Mouse (Mus musculus) megakaryocyte-erythroid progenitor cell, adult 5-6 weeks (primary cell): ENCODE measurements around the gene Slc12a3. TPM values are rescaled to one million over a fixed set of nuclear protein-coding genes. Genes with fewer than 3 reads are reported as not detected.

Experiments used
- ATAC-seq: replicated peaks from 2 replicates; pipeline ENCODE4 v1.8.0; 2016; ENCODE audit warnings: mild to moderate bottlenecking, inconsistent platforms; ENCODE audit not compliant: severe bottlenecking, poor library complexity, low FRiP score, low TSS enrichment
- total RNA-seq, 2 experiments: library from RNA; stranded (forward) in 1 of 2; stranded (reverse) in 1 of 2; fragments of 200-1000, 215-1000 nt in 1 of 2; fragments of >200 nt in 1 of 2; fragmentation: Nextera tagmentation in 1 of 2; gene quantifications; 2 replicates each; pipeline ENCODE4 v1.2.3; 2014 to 2017

Gene Slc12a3
- total RNA-seq, 2 experiments from 2014 or later: 1.8 TPM; not detected in 1

DNA sequence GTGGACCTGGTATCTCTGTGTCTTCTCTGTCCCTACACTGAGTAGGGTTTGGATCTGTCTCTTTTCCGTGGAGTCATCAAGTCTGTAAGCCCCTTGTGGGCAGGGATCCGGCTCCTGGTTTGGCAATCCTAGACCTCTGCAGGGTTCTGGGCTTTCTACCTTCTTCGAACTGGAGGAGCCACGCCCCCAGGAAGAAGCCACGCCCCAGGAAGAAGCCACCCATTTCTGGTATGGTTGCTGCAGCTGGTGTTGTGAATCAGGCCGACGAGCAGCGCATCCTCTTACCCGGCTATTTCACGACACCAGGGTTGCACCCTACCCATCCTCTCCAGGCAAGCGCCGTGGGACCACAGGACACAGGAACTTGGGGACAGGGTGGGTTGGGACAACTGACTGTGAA is 4.9 kb upstream of the Slc12a3 start:
- ATAC-seq: 0 out of 2 replicates have a peak, but pooled peaks have one; percentile 35

- no peak for ATAC-seq
Measured at GRCm38 (mm10) chr8:94326016-94326415, 3.0 kb upstream of the Slc12a3 start.

DNA sequence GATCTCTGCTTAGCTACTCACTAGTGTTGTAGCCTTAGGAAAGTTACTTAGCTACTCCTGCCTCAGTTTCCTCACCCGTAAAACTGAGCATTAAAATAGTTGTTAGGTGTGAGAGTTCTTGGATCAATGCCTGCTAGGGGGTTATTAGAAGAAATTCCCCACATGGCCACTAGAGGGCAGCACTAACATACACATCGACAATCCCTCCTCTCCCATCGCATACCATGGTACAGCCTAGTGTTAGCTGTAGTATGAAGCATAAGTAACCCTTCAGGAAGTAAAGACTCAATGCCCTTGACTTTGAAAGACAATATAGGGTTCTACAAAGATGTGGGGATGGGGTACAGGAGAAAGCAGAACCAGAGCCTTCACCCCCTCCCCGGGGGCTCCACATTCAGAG is 1.7 kb downstream of the Slc12a3 start:
- ATAC-seq: peak; percentile 62

- ATAC-seq: no peak
Measured at GRCm38 (mm10) chr8:94333345-94333744, 4.3 kb downstream of the Slc12a3 start.

- ATAC-seq: no peak
Measured at GRCm38 (mm10) chr8:94337559-94337958, 8.6 kb downstream of the Slc12a3 start.

- ATAC-seq: no peak
Measured at GRCm38 (mm10) chr8:94340796-94341195, 11.8 kb downstream of the Slc12a3 start.

DNA sequence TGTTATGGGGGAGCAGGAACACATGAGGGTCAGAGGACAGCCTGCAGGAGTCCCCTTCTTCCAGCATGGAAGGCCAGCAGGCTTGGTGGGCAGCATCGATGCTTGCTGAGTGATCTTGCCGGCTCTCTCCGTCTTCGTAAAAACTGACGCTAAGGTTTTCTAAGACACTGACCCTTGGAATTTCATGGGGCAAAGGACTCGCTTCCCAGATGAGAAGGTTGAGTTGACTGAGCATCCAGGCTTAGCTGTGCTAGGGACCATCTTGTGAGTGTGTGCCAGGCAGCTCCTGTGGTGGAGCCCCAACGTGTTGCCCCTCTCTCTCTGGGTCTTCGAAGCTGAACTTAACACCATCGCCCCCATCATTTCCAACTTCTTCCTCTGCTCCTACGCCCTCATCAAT is 13.7 kb downstream of the Slc12a3 start:
- ATAC-seq: no peak

- ATAC-seq: no peak
Measured at GRCm38 (mm10) chr8:94343290-94343689, 14.3 kb downstream of the Slc12a3 start.

GRCm38 (mm10) chr8:94343778-94344320 is 14.8 kb downstream of the Slc12a3 start:
- ATAC-seq: no peak

DNA sequence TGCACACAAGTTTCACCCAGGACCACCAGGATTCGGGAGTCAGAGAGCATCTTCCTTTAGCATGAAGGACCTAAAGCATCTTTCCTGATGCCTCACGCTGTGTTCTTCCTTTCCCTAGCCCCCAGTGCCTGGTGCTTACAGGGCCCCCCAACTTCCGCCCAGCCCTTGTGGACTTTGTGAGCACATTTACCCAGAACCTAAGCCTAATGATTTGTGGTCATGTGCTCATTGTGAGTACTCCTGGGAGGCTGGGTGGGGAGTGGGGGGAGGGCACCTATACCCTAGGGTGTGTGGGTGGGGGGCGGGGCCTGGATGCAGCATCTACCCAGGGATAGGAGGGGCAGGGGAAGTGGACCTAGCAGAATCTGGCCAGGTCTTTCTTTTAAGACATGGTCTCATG is 16.7 kb downstream of the Slc12a3 start:
- ATAC-seq: no peak

- ATAC-seq: no peak
Measured at GRCm38 (mm10) chr8:94346264-94346663, 17.3 kb downstream of the Slc12a3 start.

DNA sequence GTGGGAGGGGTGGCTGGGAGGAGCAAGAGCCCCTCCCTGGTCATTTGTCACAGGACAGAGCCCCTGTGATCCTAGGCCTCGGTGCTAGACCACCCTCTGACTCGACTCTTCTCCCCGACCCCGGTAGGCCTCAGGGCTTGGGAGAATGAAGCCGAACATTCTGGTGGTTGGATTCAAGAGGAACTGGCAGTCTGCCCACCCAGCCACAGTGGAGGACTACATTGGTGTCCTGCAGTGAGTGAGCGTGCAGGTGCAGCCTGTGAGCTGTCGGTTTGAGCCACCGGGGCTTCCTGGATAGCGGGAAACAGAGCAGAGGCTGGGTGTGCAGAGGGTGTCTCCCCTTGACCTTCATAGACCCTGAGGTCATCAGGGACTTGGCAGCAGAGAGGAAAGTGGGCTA is 19.4 kb downstream of the Slc12a3 start:
- ATAC-seq: no peak

DNA sequence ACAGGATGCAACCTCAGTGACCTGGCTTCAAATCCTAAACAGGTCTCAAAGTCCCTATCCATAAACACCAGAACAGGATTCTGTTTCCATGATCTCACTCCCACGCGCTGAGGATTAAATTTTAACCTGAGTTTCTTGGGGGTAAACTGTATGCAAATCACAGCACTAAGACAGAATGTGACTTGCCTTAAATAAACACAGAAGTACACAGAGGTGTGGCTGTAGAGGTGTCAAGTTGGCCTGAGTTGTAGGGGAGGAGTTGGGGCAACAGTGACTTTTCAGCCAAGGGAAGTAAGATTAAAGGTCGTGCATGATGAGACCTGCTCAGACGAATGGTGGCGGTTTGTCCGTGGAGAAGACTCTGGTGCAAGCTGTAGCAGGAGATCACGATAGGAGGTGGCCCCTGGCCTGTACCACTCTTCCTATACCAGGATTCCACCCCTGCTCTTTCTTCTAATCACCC is 25.1 kb downstream of the Slc12a3 start:
- ATAC-seq: no peak

DNA sequence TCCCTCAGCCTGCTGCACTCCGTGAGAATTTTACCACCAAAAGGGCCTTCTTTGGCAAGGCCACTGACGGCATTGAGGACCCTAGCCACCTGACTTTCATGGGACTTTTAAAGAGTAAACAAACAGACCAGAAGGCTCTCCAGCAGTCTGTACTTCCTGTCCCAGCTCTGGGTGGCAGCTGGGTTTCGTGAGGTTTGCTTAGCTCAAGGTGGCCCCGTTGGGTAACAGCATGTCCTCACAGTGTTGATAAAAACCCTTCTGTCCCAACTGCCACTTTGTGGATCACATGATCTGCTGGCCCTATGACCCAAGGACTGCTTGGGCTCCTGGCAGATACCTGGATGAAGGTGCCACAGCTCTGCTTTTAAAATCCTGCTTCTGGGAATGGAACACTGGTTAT is 25.6 kb downstream of the Slc12a3 start:
- ATAC-seq: no peak

GRCm38 (mm10) chr8:94357220-94357619 is 28.2 kb downstream of the Slc12a3 start:
- no peak for ATAC-seq

GRCm38 (mm10) chr8:94358541-94358940 is 29.5 kb downstream of the Slc12a3 start:
- no peak for ATAC-seq

- no peak for ATAC-seq
Measured at GRCm38 (mm10) chr8:94361774-94362431, 32.9 kb downstream of the Slc12a3 start.

DNA sequence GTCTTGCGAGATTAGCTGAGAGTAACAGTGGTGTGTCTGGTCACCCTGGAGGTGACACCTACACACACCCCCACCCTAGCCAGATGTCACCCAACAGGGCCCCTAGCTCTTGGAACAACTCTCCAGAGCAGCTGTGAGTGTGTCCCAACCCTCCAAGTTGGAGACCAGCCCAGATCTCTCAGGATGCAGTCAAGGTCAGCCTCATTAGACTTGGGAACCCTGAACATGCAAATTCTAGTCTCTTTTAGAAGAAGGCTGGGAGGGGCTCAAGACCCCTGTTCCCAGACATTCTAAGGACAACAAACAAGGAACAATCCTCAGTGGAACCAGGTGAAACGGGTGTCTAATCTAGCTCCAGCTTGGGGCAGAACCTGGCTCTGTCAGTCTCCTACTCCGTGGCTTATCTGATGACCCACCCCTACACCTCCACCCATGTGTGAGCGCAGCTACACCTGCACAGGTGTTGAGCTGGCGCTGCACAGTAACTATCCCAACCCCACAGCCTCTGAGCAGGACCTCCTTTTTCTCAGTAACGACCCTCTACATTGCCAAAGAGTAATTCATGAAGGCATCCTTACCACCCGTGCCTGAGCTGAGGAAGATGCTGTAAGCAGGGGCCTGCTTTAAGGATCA is 33.7 kb downstream of the Slc12a3 start:
- no peak for ATAC-seq

GRCm38 (mm10) chr8:94363288-94363688 is 34.3 kb downstream of the Slc12a3 start:
- ATAC-seq: peak; percentile 81

DNA sequence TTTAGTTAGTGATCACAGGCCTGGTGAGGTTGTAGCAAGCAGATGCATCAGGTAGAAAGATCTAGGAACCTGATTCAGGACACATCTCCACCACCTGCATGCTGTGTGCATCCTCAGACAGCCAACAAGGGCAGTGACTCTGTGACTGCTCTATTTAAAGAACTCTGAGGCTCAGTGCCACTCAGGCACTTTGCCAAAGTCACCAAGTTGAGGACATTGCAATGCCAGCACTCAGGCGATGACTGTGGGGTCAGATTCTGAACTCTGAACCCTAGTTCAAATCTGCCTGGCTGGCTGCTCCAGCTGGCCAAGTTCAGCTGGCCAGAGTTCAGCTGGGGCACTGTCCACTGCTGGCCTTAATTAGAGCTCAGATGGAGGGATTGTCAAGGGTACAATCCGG is 34.9 kb downstream of the Slc12a3 start:
- ATAC-seq: no peak
